Mouse (Mus musculus) limb, embryonic 15.5 days (tissue): ENCODE measurements around the gene Ak4. TPM values are rescaled to one million over a fixed set of nuclear protein-coding genes. Genes with fewer than 3 reads are reported as not detected.

Experiments
- ATAC-seq: fragments of 200-750 bp; cut with Nextera tagmentation; 2 replicates; pipeline ENCODE4 v1.8.0; 2017; ENCODE audit warnings: low read depth, moderate TSS enrichment; ENCODE audit not compliant: insufficient number of reproducible peaks, low FRiP score, low TSS enrichment
- H3K27ac ChIP-seq: fragments of 300-500 bp; sonication (generic); 2 replicates; pipeline ENCODE4 v1.5.1; 2015; ENCODE audit warnings: moderate library complexity, mild to moderate bottlenecking, inconsistent platforms
- H3K27me3 ChIP-seq: fragments of 300-500 bp; sonication (generic); 2 replicates; pipeline ENCODE4 v1.6.1; 2015; ENCODE audit warnings: inconsistent platforms
- H3K36me3 ChIP-seq: fragments of 300-500 bp; sonication (generic); 2 replicates; pipeline ENCODE4 v1.6.1; 2015; ENCODE audit warnings: inconsistent platforms
- H3K4me1 ChIP-seq: fragments of 300-500 bp; sonication (generic); 2 replicates; pipeline ENCODE4 v1.6.1; 2015; ENCODE audit warnings: inconsistent platforms
- H3K4me2 ChIP-seq: fragments of 300-500 bp; sonication (generic); 2 replicates; pipeline ENCODE4 v1.6.1; 2015; ENCODE audit warnings: mild to moderate bottlenecking, inconsistent platforms
- H3K4me3 ChIP-seq: fragments of 300-500 bp; sonication (generic); 2 replicates; pipeline ENCODE4 v1.5.1; 2015; ENCODE audit warnings: mild to moderate bottlenecking, inconsistent platforms
- H3K9ac ChIP-seq: fragments of 300-500 bp; sonication (generic); 2 replicates; pipeline ENCODE4 v1.6.1; 2015; ENCODE audit warnings: inconsistent platforms
- H3K9me3 ChIP-seq: fragments of 300-500 bp; sonication (generic); 2 replicates; pipeline ENCODE4 v1.6.1; 2016; ENCODE audit warnings: inconsistent platforms
- WGBS: fragments of 180-500 bp; shearing (Covaris S2); methylation state at CpG from one replicate; pipeline ENCODE4 v1.1.7; 2015; 5-methylcytosine and 5-hydroxymethylcytosine counted together
- polyA plus RNA-seq: library from polyadenylated mRNA; unstranded; fragments of >200 nt; fragmentation: Nextera tagmentation; extraction: Ambion mirVana; gene quantifications from 2 replicates; pipeline ENCODE4 v1.2.1, GENCODE M21; 2015

Gene Ak4
- polyA plus RNA-seq, 1 experiment from 2014 or later, result 26.3 TPM

DNA sequence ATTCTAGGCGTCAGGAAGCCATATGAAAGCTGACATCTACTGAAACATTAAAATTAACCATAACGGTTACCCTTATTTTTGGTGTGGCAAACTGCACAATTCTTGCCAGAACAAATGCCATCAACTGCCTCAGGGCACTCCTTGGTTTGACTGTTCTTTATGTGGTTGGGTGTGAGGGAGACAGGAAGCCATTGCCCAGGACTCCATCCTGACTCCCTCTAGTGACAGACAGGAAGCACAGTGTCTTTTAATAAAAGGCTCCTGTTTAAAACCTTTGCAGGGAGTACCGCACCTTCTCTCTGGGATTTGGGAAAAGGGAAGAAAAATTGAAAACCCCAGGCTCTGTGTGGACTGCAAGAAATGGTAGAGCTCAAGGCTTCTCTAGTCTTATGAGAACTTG is 47.2 kb downstream of the Ak4 start:
- H3K4me3 ChIP-seq, result no peak overlapping the region
- no peak for ATAC-seq
- H3K4me1 ChIP-seq, result no peaks in the 10 kb centered on the region
- WGBS, result 72% methylated on average over 3 of the region's 3 CpGs
- H3K9me3 ChIP-seq, result no peaks in the 10 kb centered on the region
- H3K27ac ChIP-seq, result no peak overlapping the region
- no peak overlapping the region for H3K4me2 ChIP-seq
- H3K9ac ChIP-seq, result no peak overlapping the region
- no peaks in the 10 kb centered on the region for H3K27me3 ChIP-seq
- peaks cover 16% of the 10 kb centered on the region; the same call in 1 of the 2 replicates for H3K36me3 ChIP-seq

DNA sequence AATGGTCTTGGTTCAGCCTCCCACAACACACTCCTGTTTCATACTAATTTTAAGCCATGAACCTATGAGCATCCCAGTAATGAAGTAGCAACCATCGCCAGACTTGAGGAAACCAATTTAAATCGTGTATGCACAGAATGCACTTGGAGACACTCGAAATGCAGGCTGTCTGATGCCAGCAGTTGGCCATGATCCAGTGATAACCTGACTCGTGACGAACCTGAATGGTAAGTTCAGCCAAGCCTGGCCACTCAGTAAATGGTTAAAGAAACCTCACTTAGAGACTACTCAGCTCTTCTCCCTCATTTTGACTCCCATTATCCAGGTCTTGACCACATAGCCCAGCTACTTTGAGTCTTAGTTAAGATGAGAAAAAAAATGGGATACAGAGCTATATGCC is 50.2 kb downstream of the Ak4 start:
- Histone ChIP-seq H3K27ac (no peak overlapping the region), H3K27me3 (no peaks in the 10 kb centered on the region), H3K4me1 (no peaks in the 10 kb centered on the region), H3K9me3 (no peaks in the 10 kb centered on the region), H3K9ac (no peak overlapping the region), H3K4me3 (no peak overlapping the region), H3K4me2 (no peak overlapping the region), H3K36me3 (peaks cover 11% of the 10 kb centered on the region; the same call in 1 of the 2 replicates)
- no peak for ATAC-seq
- WGBS, result 89% methylated on average over 5 of the region's 5 CpGs

DNA sequence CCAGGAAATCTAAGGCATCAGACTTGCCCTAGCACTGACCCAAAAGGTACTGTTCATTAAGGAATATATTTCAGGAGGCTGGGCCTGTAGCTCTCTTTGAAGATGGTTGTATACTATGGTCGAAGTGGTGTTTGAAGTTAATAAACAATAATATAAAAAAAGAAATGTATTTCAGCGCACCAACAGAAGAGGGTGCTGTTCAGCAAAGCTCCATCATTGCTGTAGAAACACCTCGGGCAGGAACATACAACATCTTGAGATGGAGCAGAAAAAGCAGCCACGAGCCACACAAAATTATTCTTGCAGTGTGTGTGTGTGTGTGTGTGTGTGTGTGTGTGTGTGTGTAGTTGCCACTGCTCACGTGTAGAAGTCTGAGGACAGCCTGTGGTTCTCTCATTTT is 51.5 kb downstream of the Ak4 start:
- no peak for ATAC-seq
- WGBS, result 59% methylated on average over 5 of the region's 5 CpGs
- Histone ChIP-seq H3K27ac (no peak overlapping the region), H3K4me3 (no peak overlapping the region), H3K27me3 (no peaks in the 10 kb centered on the region), H3K4me1 (no peaks in the 10 kb centered on the region), H3K36me3 (0 out of 2 replicates have a peak, but pooled peaks cover 4% of the 10 kb centered on the region), H3K9ac (no peak overlapping the region), H3K4me2 (no peak overlapping the region), H3K9me3 (no peaks in the 10 kb centered on the region)

DNA sequence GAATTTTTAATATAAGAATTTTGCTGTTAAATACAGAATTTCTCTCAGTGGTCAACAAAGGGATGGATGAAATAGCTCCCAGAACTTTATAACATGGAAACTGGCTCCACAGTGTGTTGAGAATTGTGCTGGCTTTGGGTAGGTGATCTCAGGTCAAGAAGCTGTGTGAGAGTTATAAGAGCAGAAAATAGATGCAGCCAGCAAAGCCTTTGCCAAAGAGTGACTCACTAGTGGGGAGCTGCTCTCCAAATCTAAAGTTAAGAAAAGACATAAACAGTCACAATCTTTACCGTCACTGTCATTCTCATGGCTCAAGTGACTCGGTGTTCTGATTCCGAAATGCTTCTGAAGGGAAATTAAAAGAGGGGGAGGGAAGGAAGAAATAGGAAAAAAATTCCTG is 53.7 kb downstream of the Ak4 start:
- Histone ChIP-seq H3K9me3 (no peaks in the 10 kb centered on the region), H3K4me1 (no peaks in the 10 kb centered on the region), H3K4me3 (no peak overlapping the region), H3K9ac (no peak overlapping the region), H3K27me3 (no peaks in the 10 kb centered on the region), H3K27ac (no peak overlapping the region), H3K36me3 (no peaks in the 10 kb centered on the region), H3K4me2 (no peak overlapping the region)
- no peak for ATAC-seq
- WGBS, result 69% methylated on average over 3 of the region's 3 CpGs

DNA sequence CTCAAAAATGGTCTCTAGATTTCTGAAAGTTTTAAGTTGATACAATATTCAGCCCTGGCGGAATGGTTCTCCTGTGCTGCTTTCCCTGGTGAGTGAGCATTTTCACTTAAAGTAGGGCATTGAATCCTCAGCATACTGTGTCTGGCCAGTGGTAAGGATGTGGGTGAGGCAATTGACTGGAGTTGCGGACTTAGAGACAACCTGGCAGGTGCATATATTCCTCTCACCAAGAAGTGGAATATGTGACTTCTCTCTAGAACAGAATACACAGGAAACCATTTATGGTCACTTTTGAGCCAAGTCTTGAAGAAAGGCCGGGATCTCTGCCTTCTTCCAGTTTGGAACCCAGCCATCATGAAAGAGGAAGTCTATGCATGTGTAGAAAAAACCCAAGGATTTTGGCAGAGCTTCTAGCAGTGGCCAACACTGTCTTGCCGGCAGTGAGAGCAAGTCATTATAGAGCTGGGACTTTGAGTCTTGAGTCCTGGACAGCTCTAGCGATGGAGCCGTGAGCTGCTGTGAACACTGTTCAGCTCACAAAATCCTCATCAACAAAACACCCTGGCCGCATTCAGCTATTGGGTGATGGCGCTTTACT is 71.3 kb downstream of the Ak4 start:
- Histone ChIP-seq H3K36me3 (no peaks in the 10 kb centered on the region), H3K27me3 (no peaks in the 10 kb centered on the region; the same call in 1 of the 2 replicates), H3K4me1 (no peaks in the 10 kb centered on the region; the same call in 1 of the 2 replicates), H3K4me3 (no peak overlapping the region), H3K4me2 (no peak overlapping the region), H3K9me3 (no peaks in the 10 kb centered on the region), H3K27ac (no peak overlapping the region), H3K9ac (no peak overlapping the region)
- 69% methylated on average over 8 of the region's 8 CpGs for WGBS
- ATAC-seq, result no peak; the same call in 1 of the 2 replicates

DNA sequence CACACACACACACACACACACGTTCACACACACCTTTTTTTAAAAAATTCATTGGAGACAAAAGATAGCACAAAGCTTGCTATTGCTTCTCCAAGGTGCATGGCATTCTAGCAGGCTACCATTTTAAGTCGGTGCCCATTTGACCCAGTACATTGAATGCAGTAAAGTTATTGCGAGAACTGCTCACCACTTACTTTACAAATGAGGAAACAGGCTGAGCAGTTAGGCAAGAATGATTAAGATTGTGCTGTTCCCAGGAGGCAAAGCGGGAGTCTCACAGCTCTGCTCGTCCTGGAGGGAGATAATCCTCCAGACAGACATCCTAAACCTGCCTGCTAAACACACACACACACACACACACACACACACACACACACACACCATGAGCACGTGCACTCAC is 72.6 kb downstream of the Ak4 start:
- WGBS, result 65% methylated on average over 6 of the region's 6 CpGs
- Histone ChIP-seq H3K4me3 (no peak overlapping the region), H3K9me3 (no peaks in the 10 kb centered on the region), H3K4me1 (peaks cover 7% of the 10 kb centered on the region), H3K9ac (no peak overlapping the region), H3K4me2 (no peak overlapping the region), H3K27me3 (peaks cover 11% of the 10 kb centered on the region), H3K36me3 (no peaks in the 10 kb centered on the region), H3K27ac (no peak overlapping the region)
- no peak for ATAC-seq

DNA sequence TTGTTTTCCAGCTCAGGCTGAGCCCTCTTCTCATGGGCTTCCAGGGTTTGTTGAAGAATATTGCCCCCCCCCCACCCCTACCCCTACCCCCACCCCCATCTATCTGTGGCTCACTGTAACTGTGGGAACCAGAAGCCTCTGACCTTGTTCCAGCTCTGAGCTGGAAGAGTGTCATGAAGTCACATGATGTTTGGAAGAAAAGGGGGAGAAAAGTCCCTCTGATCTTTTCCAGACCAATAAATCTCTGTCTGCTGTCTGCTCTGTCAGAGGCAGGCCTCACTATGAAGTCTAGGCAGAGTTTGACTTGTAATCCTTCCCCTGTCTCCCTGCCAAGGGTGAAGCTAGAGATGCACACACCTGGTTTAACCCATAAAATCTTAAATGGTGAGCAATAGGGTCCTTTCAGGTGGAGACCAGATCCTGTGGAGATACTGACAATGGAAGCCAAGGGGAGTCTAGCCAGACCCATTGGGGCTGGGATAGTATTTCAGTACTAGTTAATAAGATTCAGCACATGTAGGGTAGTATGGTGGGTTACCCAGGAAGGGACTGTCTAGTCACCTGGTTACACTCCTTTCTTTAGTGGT is 74.6 kb downstream of the Ak4 start:
- Histone ChIP-seq H3K4me3 (no peak overlapping the region), H3K4me1 (peaks cover 16% of the 10 kb centered on the region), H3K9ac (no peak overlapping the region), H3K27ac (no peak overlapping the region), H3K4me2 (no peak overlapping the region), H3K27me3 (peaks cover 29% of the 10 kb centered on the region), H3K9me3 (no peaks in the 10 kb centered on the region), H3K36me3 (no peaks in the 10 kb centered on the region)
- ATAC-seq, result peak; percentile 15; the same call in 1 of the 2 replicates

DNA sequence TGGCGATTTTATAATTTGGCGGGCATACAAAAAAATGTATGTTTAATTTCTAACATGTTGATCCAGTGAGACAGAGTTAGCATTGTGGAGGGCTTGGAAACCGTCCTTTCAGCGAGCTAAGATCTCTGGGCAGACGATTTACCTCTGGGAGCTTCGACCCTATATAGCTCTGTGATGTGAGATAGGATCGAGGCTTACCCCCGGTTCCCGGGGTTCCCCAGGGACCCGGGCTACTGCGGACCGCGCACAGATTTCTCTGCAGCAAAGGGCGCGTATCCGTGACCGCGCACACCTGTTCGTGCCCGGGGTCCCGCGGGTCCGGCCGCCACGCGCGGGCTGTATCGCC is 77.1 kb downstream of the Ak4 start:
- Histone ChIP-seq H3K27me3 (peaks cover 35% of the 10 kb centered on the region), H3K9me3 (no peaks in the 10 kb centered on the region), H3K9ac (peak overlapping the region; percentile 35), H3K36me3 (no peaks in the 10 kb centered on the region), H3K4me3 (peak overlapping the region; percentile 54), H3K4me1 (peaks cover 16% of the 10 kb centered on the region), H3K27ac (no peak overlapping the region), H3K4me2 (peak overlapping the region; percentile 99)
- ATAC-seq, result no peak
- WGBS, result 2% methylated on average over 28 of the region's 28 CpGs

DNA sequence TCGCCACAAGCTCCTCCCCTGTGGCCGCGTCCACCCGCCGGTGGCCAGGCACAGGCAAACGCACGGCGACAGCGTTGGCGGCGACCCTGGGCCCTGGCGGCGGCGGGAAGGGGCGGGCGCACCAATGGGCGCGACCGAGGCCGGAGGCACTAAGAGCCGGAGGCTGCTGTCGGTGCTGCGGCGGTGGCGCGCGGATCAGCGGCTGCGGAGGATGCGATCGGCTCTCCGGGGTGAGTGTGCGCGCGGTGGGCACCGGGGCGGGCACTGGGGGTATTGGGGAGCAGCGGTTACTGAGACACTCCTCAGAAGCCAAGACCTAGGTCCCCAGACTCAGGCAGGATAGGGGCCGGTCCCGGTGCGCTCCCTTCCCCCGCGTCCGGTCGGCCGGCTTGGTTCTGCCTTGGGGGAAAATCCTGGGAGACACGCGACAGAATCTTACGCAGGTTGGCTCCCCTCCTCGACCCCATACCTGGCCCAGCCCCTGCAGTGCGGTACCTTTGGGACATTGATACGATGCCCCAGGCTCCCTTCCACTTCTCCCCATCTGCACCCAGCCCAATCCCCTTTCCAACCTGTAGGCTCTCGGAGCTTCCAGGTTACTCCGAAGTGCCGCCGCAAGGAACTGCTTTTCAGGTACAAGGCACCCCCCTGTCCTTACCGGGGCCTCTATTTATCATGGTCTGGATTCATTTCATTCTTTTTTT is 77.6 kb downstream of the Ak4 start, which contains the start of gene Dnajc6:
TSS of gene Dnajc6 (plus strand) at position 115 of the 704 bp plus-strand sequence.
- Histone ChIP-seq H3K4me2 (peak within 1 kb of the TSS; percentile 99), H3K4me3 (peak within 1 kb of the TSS; percentile 54), H3K9ac (peak within 1 kb of the TSS; percentile 35), H3K27ac (no peak within 1 kb of the TSS), H3K27me3 (peaks cover 35% of the 10 kb centered on the region), H3K4me1 (peaks cover 16% of the 10 kb centered on the region), H3K9me3 (no peaks in the 10 kb centered on the region), H3K36me3 (no peaks in the 10 kb centered on the region)
- WGBS, result under 1% methylated on average over 49 of the region's 57 CpGs
- ATAC-seq, result 0 out of 2 replicates have a peak, but pooled peaks have one; percentile 19

DNA sequence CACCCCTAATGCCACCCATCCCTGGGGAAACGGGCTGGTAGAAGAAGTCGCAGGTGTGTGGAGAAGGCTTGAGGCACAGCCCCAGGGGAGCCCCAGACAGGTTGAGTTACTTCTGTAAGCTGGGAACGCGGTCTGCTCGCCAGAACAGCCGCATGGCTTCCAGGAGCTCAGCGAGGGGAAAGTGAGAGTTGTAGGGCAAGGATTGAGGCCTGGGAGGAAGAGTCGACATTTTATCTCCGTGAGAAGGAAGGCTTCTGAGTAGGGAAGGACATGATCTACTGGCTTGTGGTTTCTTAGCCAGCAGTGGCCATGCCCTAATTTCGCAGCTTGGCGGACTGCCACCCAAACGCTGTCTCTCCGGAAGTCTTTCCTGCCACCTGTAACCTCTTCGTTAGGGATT is 78.3 kb downstream of the Ak4 start:
- Histone ChIP-seq H3K4me2 (peak overlapping the region; percentile 99), H3K4me3 (peak overlapping the region; percentile 54), H3K27ac (no peak overlapping the region), H3K4me1 (peaks cover 16% of the 10 kb centered on the region), H3K27me3 (peaks cover 35% of the 10 kb centered on the region), H3K36me3 (no peaks in the 10 kb centered on the region), H3K9ac (no peak overlapping the region), H3K9me3 (no peaks in the 10 kb centered on the region)
- no peak for ATAC-seq
- WGBS, result 5% methylated on average over 14 of the region's 14 CpGs

DNA sequence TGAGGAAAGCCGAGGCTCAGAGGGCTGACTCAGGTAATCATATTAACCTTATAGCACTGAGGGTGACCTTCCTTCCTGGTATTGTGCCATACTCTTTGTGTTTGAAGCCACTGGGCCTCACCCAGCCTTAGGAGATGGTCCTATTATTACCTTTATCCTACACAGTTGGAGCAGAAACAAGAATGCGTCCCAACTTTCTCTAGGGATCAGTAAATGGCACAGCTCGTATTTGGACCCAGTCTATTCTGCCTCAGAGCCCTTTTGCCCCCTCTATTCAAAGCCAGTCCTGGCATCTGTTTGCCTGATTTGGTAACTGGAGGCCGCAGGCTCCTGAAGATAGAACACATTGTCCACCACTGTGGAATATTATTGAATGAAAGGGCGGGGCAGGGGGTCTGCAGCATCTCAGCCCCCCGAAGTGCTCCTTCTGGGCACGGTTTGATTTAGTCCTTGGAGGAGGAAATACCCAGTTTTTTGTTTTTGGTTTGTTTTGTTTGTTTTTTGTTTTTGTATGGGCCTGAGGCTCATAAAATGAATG is 85.5 kb downstream of the Ak4 start:
- Histone ChIP-seq H3K9me3 (no peaks in the 10 kb centered on the region), H3K27ac (no peak overlapping the region), H3K4me3 (no peak overlapping the region), H3K4me2 (no peak overlapping the region), H3K27me3 (0 out of 2 replicates have a peak, but pooled peaks cover 3% of the 10 kb centered on the region), H3K9ac (no peak overlapping the region), H3K4me1 (peaks cover 11% of the 10 kb centered on the region), H3K36me3 (no peaks in the 10 kb centered on the region)
- ATAC-seq, result no peak
- WGBS, result 69% methylated on average over 7 of the region's 7 CpGs

DNA sequence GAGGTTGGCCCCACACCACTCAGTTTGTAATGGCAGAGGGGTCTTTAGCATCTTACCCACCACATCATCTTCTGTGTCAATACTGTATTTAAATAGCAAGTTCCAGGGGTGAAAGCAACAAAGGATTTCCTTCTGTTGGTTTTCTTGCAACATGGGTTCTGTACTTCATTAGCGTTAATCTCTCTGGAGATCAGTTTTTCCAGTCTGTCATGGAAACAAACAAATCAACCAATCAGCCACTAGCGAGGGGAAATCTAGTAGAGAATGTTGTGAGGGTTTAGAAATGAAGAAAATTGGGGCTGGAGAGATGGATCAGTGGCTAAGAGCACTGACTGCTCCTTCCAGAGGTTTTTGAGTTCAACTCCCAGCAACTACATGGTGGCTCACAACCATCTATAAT is 86.9 kb downstream of the Ak4 start:
- no peak for ATAC-seq
- H3K9me3 ChIP-seq, result no peaks in the 10 kb centered on the region
- H3K4me1 ChIP-seq, result peaks cover 11% of the 10 kb centered on the region
- 51% methylated on average over 2 of the region's 2 CpGs for WGBS
- H3K36me3 ChIP-seq, result no peaks in the 10 kb centered on the region
- no peak overlapping the region for H3K9ac ChIP-seq
- 0 out of 2 replicates have a peak, but pooled peaks cover 5% of the 10 kb centered on the region for H3K27me3 ChIP-seq
- H3K4me2 ChIP-seq, result no peak overlapping the region
- no peak overlapping the region for H3K27ac ChIP-seq
- H3K4me3 ChIP-seq, result no peak overlapping the region
